Mouse (Mus musculus) bone marrow macrophage, adult 2 months (primary cell): ENCODE measurements around the gene Dcaf11.

Experiments
- CTCF ChIP-seq: IDR thresholded peaks from 2 replicates; pipeline ENCODE4 v1.5.1; 2012; ENCODE audit warnings: low read depth, mild to moderate bottlenecking, low read length, moderate library complexity
- POLR2A ChIP-seq: IDR thresholded peaks from 2 replicates; pipeline ENCODE4 v1.6.1; 2012; ENCODE audit warnings: mild to moderate bottlenecking, low read depth, low read length, borderline replicate concordance

DNA sequence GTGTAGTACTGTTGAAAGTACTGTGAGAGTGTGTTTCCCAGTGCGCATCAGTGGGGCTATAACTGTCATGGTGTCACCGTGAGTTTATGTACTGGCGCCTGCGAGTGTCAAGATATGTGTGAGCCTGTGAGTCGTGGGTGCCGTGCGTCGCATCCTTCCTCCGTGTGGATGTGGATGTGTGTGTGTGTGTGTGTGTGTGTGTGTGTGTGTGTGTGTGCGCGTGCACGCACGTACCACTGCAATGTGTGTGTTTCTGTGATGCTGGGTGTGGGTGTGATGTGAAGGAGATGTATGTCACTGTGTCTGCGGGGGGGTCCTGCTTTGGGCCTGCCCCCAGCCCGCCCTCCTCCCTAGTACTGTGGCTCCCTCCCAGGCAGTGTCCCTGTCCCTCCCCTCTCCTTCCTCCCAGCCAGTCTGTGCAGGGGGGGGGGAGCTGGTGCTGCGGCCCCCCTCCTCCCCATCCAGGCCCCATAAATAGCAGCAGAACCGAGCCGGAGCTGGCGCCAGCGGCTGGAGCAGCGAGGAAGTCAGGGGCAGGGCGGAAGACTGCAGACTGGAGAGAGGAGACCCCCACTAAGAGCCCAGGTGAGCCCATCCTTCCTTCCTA lies 49.6 kb upstream of the Dcaf11 start, which contains the start of gene Cpne6:
- TF ChIP-seq POLR2A = no peak
- TF ChIP-seq CTCF = no peak
